Mouse (Mus musculus): Measurements from ENCODE around the gene Gas7.

The Gas7 gene

DNA sequence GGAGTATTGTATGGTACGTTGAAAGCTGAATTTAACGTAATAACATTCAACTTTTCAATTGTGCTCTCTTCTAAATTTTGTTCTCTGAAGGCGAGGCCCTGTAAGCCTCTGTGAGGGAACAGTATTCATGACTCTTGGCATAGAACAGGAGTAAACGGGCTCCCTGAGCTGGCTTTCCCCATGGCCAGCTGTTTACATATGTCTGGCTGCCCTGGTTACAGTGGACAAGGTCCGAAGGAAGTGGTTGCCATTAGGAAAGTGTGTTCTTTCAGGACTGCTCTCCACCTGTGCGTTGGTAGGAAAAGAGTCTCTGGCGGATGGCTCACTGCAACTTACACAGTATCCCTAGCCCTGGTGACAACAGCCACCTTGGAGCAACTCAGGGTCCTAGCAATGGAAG is 171.9 kb downstream of the Gas7 start:
- DNase-seq (ENCODE audit: low spot score): no peak

DNA sequence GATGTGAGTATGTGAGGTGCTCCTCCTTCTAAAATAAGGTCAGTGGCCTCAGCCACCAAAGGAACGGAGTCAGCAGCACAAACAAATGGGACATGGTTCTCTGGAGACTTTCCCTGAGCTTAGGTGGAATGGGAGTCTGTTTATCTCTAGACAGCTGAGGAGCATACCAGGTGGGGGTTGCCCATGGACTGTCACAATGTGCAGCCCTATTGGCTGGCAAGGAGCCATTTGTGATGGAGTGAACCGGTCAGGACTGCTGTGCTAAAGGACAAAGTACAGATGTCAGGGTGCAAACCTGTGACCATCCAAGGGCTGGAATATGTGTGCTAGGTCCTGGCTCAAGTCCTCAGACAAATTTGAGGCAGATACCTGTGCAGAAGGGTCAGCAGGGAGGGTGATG is 173.3 kb downstream of the Gas7 start:
- no peak for DNase-seq (ENCODE audit: low spot score)

DNA sequence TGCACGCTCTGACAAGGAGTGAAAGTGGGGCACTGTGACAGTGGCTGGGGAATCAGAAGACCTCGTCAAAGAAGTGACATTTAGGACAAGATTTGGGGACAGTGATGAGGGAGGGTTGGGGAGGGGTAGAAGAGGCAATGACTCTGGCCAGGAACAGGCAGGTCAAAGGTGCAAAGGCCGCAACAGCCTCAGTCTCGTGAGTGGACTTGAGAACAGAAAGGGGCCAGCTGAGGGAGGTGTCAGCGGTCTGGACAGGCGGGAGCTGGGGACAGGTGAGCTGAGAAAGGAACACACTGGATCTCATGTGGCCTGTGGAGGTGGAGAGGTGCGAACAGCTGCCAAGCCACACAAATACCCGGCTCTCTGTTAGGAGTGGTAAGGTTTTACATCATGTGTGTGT is 177.7 kb downstream of the Gas7 start:
- DNase-seq (ENCODE audit: low spot score): no peak

DNA sequence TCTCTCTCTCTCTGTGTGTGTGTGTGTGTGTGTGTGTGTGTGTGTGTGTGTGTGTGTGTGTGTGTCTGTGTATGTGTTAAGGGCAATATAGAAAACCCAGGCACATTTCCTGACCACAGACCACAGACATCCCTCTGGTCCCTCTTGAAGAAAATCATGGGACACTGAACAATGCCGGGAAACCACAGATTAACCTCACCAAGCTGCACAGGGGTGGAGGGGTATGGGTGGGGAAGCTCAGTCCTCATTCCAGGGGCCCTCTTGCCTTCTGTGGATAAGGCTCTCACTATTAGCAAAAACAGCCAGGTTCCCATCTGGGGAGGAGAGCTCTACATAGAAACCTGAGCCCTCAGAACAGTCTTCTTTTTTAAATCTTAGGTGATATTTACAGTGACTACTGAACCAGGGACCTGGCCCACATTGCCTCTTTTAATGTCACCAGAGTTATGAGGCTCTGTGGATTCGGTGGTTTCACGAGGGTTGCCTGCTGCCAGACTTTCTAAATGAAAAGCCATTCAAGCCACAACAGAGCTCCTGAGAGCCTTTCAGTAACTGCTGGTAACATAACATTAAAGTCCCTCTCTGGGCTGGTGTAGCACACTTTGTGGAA is 178.5 kb downstream of the Gas7 start:
- DNase-seq (ENCODE audit: low spot score): no peak

DNA sequence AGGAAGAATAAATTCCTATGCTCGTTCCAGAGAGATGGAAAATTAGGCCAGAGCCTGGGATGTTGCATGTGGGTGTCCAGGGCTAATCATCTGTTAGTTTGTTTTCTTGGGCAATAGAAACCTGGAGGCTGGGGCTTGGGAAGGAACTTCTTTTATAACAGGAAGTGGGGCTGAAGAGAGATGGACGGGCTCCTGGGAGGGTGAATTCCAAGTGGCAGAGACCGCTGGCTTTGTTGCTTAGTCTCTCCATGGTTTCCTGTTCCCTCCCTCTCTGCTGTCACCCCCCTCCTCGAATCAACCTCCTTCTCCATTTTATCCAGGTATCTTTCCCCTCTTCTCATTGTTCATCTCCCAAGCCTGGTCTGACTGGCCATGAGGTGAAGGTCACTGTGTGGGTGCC is 181.0 kb downstream of the Gas7 start:
- no peak for DNase-seq (ENCODE audit: low spot score)

DNA sequence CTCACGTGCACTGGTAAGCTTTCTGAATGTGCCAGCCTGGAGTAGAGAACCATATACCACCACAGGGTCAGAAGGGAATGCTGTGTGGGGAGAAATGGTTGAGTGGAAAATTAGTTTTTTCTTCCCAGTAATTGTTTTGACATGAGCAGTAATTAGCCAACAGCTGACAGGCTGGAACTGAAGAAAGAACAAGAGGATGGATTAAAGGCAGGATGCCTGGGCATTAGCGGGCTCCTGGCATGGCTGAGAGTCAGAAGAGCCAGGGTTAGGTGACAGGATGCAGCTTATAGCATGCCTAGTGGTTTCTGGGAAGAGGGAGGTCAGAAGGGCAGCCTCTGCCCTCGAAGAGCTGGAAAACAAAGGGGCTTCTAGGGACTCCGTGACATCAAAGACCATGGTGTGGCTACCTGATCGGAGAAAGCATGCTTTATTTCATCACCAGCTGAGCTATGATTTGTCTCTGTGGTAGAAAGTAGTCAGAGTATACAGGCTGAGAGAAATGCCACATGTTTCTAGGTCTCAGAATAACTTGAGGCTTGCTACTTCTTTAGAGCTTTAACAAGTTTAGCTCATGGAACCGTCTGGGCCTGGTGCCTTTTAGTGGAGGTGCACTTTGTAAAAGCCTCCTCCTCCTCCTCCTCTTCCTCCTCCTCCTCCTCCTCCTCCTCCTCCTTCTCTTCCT is 181.8 kb downstream of the Gas7 start:
- DNase-seq (ENCODE audit: low spot score): no peak

DNA sequence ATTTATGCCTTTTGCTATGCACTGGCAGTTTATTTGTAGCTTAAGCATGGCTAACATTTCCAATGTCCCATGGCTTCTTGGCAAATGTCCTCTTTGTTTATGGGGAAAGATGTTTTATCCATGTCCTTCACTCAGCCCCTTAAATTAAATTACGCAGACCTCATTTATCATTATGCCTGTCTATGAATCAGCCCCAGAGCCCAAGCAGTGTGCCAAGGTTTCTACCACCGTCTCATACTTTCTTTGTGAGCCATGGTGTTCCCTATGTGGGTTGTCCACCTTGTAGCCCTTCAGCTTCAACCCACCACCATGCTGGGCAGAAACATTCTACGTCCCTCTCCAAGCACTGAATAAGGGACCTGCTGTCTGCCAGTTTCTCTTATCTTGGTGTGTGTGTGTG is 183.2 kb downstream of the Gas7 start:
- DNase-seq (ENCODE audit: low spot score): no peak

DNA sequence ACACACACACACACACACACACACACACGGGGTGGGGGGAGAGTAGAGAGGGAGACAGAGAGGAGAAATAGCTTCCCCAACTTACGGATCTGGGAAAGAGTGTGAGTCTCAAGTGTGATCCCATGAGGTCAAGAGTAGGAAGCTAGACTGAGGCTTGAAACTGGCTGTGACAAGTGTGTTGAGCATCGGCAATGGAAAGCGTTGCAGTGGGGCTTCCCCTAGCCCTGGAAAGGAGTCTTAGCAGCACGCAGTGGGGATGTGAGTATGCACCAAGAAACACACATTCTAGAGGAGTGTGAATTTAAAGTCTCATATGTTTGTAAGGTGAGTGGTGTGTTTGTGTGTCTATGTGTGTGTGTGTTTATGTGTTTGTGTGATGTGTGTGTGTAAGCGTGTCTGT is 185.1 kb downstream of the Gas7 start:
- no peak for DNase-seq (ENCODE audit: low spot score)

DNA sequence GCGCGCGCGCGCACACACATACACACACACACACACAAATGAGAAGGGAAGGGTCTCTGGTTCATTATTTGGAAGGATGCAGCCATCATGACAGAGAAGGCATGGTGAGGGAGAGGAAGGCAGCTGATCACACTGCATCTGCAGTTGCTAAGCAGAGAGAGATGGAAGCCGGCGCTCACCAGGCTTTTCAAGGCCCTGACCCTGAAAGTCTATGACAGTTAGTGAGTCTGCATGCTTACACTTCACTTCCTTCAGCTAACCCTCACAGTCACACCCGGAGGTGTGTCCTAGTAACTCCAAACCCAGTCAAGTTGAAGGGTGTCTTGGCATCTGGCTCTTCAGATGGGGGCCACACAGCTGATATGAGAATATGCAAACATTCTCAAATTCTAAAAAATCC is 187.2 kb downstream of the Gas7 start:
- no peak for DNase-seq (ENCODE audit: low spot score)

DNA sequence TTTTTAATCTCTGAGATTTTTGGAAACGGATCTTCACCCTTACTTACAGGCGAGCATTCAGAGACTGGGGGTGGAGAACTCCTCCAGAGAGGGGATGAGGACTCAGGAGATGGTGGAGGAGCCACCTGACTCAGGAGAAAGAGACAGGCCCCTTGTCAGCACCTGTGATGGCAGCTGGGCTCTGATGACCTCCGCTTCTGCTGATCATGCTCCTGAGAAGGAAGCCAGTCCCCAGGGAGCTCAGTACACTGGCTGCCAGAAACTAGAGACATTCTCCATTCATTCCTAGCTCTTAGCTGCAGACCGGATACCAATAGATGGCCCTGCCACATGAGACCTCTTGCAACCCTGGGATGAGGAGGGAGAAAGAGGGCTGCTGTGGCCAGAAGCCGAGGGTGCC is 187.6 kb downstream of the Gas7 start:
- no peak for DNase-seq (ENCODE audit: low spot score)

DNA sequence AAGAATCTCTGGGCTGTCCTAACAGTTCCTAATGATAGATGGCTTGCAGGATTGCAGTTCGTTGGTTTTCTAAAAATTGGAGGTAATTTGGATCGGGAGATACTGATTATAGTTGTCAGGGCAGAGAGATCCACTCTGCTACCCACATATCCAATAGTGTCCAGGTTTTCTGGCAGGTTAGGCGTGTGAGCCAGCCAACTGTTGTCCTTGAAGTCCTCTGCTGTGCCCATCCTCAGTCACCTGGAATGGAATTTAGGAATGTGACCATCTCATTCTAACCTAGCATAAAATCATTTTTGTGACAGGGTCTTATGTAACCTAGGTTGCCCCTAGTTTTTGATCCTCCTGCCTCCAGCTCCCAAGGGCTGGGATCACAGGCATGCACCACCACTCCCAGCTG is 188.2 kb downstream of the Gas7 start:
- DNase-seq (ENCODE audit: low spot score): no peak

DNA sequence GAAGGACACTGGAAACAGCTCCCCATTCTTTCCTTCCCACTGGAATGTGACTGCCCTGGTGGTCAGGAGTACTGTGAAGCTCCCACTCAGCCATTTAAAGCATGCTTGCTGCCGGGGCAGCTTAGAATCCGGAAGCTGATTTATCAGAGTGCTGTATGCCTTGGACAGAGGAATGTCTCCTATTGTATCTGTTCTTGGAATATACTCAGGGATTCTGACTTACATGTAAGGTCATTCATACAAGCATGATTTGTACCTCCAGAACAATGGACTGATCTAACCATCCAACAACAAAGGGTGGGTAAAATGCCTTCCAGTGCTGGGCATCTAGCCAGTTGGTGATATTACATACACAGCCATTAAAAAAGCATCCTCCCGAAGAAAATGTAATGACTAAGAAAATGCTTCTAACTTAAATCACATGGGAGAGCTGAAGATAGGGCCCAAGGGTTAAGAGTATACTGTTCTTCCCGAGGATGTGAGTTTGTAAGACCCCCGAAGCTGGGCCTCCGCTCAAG is 189.5 kb downstream of the Gas7 start:
- DNase-seq (ENCODE audit: low spot score): no peak

DNA sequence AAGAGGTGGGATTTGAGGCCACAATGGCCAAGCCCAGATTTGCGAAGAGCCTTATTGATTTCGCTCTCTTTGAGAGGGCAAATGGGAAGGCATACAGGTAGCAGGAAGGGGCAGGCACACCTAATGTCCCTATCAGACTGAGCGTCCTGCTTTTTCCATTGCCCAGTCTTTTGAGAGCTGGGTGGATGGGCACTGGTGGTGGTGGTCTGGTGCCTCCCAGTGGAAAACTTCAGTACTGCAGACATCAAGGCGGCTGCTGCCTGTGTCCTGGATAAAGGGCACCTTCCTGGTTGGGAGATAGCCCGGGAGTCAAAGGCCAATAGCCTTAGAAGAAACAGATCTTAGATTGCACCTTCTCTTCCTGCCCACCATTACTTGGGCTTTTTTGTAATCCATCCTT is 192.5 kb downstream of the Gas7 start:
- DNase-seq (ENCODE audit: low spot score): peak; percentile 72

DNA sequence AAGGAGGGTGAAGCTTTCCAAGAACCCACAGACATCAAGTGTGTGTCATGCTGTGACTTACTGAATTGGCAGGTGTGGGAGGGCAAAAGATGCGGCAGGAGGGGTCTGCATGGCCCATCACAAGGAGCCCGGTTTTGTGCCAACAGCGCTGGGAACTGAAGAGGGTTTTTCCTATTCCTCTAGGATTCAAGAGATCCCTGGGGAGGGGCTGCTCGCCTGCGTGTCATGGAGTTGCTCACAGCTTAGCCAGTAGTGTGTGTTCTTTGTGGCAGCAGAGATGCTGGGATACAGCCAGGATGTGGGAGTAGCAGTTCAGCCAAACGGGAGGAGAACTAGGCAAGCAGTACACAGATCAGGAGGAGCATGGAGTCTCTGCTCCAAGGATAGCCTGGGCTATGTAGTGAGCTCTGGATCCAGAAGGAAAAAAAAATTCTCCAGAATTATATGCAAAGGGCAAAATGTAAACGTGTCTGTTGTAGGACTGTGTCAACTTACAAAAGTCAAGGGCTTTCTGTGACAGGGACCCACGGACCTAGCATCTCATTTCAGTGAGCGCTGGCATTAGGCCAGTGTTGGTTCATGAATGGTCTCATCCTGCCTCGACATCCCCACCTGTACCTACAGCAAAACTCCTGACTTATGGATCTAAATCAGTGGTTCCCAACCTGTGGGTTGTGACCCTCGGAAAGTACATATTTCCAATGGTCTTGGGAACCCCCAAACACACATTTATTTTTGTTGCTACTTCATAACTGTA is 193.6 kb downstream of the Gas7 start:
- DNase-seq (ENCODE audit: low spot score): peak; percentile 13

DNA sequence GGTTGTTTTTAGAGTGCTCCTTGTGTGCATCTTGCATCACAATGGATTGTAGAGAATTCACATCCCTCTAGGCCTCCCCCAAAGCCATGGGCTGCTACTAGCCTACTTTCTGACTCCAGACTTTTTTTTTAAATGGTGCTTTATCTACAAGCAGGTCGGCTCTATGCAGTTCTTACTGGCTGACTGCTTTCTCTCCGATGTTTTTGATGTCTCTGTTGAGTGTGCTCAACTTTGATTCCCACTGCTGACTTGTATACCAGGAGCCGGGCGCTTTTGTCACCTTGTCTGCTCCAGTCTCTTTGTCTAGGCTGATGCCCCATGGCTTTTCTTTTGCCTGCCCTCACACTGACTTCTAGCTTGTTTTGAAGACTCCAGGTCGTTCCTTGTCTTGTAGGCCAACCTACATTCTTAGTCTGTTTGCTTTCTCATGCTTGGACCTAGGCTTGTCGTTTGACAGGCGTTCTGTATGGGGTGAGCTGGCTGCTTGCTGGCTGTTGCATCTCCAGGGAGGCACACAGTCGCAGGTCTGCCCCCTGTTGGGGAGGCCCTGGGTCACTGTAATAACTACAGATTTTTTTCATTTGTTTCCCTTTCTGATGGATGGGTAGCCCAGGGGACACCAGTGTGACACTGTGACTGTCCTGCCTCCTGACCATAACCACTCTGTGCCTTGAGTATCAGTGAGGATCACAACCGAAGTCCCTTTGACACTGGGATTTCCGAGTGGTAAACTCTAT is 194.9 kb downstream of the Gas7 start:
- no peak for DNase-seq (ENCODE audit: low spot score)

DNA sequence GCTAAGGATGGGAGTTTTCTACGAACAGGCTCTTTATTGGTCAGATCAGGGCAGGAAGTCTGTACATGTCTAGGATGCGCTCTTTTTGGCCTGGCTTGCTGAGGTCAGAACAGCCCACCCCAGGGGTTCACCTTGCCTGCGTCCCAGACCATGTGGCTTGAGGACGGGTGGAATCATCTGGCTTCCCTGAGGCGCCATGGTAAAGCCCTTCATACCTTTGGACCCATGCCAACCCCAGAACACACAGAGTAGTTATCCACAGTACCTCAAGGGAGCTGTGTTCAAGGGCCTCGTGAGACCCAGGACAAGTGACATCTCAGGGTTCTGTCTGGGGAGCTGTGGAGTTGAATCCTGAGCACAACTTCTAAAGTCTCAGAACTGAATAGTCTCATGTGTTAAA is 196.5 kb downstream of the Gas7 start:
- DNase-seq (ENCODE audit: low spot score): no peak

DNA sequence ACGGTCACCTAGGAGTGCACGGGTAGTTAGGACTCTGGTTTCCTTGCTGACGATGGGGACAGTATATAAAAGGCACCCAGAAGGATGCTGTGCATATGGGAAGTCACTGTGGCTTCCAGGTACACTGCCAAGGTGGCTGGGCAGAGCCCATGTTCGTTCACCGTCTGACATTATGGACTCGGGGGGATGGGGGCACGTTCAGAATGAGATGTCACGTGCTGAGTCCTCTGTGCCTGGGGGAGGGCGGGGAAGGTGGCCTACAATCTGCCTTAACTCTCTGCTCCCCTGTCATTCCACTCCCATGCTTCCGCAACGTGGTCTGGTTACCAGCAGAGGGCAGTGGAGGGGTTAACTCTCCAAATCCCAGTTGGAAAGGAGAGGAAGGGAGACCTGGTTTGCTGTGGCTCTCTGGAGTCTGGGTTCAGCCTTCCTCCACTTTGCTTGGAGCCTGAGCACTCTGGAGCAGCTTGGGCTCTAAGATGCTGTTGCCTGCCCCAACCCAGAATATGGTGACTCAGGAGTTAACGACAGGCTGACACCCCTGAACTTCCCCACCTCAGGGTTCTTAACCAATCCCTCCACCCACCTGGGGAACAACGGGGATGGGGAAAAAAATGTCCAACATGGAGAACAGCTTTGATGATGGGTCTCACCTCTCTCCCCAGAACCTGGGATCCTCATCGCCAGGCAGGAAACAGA is 197.1 kb downstream of the Gas7 start:
- DNase-seq (ENCODE audit: low spot score): no peak

DNA sequence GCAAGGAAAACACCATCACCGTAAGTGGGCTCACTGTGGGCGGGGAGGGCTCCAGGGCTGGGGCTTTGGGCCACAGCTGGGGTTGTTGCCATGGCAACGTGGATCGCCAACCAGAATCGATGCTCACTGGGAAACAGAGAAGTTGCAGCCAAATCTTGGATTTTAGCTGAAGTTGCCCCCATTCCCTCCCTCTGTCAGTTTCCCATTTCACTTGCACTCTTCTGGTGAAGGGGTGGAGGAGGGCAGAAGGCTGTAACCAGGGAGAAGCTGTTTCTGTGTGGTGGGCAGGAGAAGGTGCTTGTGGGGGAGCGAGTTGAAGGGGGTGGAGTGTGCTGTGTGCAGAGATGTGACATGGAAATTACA is 197.6 kb downstream of the Gas7 start:
- no peak for DNase-seq (ENCODE audit: low spot score)

DNA sequence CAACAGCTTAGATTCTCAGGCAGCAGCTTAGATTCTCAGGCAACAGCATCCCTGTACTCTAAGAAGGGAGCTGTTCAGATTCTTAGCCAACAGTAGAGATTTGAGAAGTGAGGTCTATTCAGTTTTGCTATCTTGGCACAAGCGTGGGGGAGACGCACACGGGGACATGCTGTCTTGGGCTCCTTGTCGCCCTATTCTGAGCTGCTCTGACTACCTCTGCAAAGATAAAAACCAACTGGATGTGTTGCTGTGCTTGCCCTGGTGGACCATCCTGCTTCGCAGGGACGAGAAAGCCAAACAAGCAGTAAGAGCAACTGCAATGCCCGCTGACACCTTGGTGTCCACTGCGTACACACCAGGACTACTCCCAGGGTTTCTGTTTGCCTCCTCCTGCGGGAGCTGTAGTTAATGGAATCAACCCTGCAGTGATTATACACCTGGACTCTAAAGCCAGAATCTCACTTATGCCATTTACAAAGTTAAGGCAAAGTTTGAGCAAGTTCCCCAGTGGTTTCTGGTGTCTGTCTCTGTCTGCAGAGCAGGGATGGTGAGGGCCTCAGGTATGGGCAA is 198.4 kb downstream of the Gas7 start:
- DNase-seq (ENCODE audit: low spot score): no peak

DNA sequence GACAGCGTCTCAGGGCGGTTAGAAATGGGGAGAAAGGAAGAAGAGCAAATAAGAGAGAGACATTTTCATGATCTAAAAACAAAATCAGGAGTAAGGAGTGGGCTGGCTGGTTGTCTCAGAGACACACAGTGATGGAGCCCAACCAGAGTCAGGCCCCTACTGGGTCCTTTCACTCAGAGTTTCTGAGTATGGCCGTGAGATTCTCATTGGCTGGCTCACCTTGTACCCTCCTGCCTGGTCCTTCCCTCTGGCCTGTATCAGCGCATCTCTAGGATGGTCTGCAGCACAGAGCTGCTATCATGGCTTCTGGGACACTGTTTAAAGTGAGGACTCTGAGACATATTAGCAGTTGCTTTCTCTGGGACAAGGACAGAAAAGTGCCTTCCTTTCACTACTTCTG is 199.3 kb downstream of the Gas7 start:
- no peak for DNase-seq (ENCODE audit: low spot score)

DNA sequence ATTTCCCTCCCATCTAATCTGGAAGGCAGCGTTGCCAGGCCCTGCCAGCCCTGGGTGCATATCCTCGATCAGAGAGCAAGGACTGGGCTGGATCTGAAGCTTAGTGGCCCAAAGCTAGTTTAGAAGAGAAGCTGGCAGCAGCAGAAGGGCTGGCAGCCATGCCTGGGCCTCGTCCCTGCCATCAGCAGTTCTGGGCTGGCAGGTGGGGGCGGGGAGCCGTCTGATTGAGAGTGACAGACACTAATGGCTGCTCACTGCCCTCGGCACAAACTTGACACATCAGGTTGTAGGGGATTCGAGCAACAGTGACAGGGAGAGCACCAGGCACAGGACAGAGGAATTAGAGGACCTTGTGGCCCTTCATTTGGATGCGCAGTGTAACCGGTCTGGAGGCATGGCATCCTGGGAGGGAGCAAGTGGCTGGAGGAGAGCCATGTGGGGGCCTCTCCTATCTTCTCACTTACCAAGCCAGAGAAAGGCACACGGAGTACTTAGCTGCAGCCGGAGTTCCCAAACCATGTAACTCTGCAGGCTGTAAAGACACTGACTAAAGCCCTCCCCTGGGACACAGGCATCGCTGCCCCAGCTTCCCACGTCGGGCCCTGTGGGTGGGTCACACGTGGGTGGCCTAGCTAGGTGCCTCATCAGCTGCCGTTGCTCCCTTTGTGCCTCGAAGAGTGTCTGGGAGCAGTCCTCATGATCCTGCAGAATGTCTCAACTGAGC is 200.2 kb downstream of the Gas7 start:
- no peak for DNase-seq (ENCODE audit: low spot score)
